Mouse (Mus musculus) gastrocnemius, postnatal 10 days (tissue): ENCODE measurements around the gene Insl3. TPM values are rescaled to one million over a fixed set of nuclear protein-coding genes. Genes with fewer than 3 reads are reported as not detected.

Experiments
- DNase-seq: peaks from one replicate; pipeline ENCODE4 v3.0.0; 2021; ENCODE audit warnings: mixed read lengths
- long read RNA-seq, 2 experiments: library from polyadenylated mRNA; stranded (forward); transcript quantifications; one replicate each; pipeline ENCODE4 v2.0.0; 2021
- total RNA-seq, 2 experiments: library from RNA; stranded (reverse); gene quantifications; 2 replicates each; pipeline ENCODE4 v1.2.3; 2021

Insl3 gene
- total RNA-seq = 1 to 10 TPM; 3.1 to 3.7 TPM
- long read RNA-seq, experiment 1 = 0 reads
- long read RNA-seq, experiment 2 = 0 reads

DNA sequence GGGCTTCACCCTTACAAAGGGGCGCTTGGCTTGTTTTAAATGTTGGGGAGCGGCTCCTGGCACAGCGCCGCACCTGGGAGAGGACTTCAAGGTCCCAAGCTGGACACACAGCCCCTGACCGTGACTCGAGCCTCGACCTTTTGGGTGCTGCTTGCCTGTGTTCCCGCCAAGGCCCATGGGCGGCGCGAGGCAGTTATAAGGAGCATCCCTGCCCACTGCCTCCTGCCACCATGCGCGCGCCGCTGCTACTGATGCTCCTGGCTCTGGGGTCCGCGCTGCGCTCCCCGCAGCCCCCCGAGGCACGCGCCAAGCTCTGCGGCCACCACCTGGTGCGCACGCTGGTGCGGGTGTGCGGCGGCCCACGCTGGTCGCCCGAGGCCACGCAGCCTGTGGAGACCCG is at the start of gene Insl3:
Gene Insl3 (plus strand): TSS at position 187 of the 400 bp plus-strand sequence.
- DNase-seq = no peak

DNA sequence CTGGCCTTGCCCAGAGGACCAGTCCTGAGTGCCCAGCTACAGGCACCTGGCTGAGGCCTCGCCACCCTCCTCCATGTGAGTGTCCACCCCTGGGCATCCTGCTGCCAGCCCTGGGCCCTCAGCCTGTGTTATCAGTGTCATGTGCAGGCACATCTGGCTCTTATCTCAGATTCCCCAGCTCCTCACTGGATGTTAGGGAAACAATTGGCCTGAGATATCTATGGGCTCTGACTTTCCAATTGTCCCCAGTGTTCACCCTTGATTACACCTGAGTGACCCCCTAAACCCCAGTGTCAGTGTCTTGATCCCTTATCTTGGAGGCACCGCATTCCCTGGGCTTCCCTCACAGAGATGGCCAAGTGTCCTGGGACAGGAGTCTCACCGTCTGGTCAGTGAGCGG is 49.7 kb upstream of the Insl3 start:
- no peak for DNase-seq

DNA sequence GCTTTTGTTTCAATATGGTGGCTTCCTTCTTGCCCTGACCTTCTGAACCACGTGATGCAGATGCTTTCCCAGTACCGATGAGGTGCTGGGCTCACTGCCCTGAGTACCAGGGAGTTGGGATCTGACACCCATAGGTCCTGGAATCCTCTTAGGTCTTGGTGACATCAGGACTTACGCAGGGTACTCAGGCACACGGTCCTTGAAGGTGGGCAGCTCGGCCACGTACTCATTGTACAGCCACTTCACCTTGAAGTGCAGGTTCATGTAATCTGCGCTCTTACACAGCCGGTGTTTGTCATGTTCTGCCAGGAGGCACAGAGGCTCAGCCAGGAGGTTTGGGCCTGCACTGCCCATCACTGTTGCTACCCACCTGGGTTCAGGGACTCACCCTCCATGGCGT is 43.5 kb upstream of the Insl3 start:
- no peak for DNase-seq

DNA sequence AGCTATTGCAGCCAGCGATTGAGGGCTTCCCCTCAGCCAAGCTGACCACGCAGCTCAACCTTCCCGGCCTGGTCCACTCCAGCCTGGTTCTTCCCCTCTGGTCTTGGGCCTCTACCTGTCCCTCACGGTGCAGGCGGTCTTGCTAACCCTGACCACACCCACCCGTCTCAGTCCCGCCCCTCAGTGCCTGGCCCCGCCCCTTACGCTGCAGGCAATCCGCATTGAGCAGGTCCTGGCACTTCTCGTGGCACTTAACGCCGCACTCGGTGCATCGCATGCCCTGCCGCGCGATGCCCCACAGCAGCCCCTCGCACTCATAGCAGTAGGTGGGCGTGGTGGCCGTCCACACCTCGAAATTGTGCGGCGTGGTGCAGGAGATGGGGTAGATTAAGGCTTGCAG is 34.4 kb upstream of the Insl3 start:
- no peak for DNase-seq

DNA sequence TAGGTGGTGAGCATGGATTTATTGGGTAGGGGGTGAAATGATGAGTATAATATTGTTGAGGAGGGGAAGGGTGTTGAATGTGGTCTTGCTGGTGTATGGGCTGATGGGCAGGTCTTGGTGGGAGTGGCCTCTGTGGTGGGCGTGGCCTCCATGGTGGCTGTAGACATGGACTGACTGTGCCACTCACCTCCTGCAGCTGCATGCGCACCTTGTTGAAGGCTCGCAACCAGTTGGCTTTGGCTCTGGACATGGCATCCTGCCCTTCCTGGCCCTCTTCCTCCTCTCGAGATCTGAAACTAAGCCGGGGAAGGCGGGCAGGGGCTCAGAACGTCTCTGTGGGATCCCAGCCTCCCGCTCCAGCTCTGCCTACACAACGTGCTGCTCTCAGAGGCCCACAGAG is 31.2 kb upstream of the Insl3 start:
- no peak for DNase-seq

DNA sequence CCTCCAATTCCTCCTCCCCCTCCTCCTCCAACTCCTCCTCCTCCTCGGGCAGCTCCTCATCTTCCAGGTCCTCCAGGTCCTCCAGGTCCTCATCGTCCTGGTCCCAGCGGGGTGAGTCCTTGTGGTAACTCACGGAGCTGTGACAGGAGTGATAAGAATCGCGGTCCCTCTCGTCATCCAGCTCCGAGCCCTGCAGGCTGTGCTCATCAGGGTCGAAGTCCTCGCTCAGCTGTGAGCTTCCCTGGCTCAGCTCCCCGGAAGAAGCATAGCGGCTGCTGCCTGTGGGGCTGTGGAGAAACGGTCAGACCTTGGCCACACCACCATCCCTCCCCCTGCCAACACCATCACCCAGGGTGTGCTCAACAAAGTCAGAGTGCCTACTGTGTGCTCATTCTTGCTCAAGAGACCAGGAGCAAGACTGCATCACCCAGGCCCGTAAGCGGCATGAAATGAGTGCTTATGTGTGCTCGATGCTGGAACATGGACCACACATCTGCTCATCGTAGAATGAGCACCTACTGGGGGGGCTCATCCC is 30.4 kb upstream of the Insl3 start:
- DNase-seq = no peak

DNA sequence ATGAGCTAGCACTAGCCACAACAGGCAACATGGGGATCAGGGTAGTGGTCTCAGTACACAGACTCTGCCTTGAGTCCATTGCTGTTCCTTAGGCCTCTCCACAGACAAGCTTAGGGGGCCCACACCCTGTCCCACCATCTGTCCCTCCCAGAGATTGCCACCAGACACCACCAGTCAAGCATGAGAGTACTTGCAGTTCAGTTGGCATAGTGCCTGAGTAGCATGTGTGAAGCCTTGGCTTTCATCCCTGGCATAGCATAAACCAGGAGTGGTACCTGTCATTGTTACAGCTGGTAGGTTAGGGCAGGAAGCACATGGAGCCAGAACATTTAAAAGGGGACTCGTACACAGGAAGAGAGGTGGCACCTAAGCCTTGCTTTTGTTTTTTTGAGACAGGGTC is 29.3 kb upstream of the Insl3 start:
- DNase-seq = no peak

DNA sequence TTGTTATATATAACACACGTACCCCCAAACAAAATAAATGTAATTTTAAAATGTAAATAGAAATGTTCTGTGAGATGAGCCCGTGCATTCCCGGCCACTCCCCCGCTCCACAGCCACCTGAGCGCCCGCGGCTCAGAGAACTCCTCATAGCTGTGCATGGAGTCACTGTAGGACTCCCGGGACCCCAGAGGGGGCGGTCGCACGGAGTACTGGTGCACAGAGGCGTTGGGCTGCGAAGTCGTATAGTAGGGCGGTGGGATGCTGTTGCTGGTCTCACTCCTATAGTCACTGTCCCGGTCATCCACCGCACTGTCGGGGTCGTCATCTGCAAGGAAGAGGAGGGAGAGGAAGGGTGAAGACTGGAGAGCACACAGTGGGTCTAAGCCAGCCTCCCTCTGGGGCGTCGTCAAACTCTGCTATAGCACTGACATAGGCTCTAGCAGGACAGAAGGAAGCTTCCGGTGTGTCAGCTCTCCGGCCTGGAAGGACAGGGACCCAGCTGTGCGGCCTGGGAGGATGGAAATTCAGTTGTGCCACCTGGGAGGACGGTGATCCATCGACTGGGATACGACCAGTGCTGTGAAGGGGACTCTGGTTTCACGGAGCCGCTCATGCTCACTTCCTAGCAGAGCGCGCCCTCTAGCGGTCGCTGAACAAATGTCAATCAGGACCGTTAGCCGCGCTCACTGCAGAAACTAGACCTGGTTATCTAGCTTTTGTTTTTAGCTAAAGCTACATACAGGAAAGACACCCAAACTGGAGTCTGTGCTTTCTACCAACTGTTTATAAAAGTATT is 28.5 kb upstream of the Insl3 start:
- DNase-seq = peak; percentile 90

DNA sequence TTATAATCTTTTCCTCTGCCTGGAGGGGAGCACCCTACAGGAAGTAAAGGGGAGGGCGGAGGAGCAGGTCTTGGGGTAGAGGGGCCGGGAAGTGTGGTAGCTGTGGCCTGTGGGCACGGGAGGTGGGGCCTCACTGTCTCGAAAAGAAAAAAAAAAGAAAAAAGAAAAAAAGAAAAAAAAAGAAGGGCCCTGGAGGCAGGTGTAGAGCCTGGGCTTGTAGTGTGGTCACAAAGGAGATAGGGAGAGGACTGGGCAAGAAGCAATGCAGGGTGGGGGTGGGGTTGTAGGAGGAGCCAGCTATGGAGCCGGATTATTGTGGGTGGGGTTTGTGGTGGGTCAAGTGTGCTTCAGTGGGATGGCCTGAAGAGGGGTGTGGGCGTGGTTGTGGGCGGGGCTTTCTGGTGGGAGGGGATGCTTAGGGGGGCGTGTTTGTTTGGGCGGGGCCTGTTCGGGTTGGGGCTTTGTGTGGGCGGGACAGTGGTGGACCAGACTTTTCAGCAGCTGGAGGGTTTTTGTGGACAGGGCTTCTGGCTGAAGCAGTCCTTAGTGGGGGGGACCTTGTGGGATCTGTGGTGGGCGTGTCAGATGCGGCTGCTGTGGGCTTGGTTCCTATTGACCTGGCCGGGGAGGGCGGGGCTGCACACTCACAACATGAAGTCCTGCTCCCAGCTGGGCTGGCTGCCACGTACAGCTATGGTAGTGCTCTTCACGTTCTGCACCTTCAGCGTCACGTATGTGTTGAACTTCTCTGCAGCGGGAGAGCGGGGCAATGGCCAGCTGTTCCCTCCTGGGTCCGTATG is 23.5 kb upstream of the Insl3 start:
- no peak for DNase-seq

DNA sequence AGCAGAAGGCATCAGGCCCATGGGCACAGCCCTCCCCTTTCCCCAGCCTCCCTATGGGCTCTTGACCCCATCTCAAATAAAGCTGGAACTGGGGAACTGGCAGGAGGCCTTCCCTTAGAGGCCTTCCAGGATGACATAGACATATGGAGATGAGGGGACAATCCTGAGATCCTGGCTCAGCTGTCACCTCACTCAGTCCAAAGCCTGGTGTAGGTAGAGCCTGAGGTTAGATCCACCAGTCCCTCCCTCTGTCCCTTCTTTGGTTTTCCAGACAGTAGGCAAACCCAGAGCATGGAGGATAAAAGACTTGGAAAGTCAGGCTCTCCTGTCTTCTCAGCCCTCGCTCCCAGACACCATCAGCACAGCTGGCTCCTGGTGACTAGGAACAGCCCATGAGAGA is 22.2 kb upstream of the Insl3 start:
- DNase-seq = no peak

DNA sequence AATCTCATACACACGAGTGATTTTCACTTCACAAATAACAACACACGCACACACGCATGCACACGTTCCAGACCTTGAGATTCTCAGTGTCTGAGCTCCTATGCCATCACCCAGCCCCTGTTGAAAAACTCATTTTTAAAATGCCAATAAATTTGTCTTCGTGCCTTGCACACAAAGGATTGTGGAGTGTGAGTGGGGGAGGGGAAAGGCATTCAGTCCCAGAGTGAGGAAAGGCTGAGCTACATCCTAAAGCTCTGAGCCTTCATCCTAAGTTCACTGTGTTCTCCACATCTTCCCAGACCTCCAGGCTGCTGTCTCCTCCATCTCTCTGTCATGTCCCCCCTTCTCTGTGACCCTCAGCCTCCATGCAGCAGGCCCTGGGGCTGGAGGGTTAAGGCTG is 21.8 kb upstream of the Insl3 start:
- DNase-seq = no peak

DNA sequence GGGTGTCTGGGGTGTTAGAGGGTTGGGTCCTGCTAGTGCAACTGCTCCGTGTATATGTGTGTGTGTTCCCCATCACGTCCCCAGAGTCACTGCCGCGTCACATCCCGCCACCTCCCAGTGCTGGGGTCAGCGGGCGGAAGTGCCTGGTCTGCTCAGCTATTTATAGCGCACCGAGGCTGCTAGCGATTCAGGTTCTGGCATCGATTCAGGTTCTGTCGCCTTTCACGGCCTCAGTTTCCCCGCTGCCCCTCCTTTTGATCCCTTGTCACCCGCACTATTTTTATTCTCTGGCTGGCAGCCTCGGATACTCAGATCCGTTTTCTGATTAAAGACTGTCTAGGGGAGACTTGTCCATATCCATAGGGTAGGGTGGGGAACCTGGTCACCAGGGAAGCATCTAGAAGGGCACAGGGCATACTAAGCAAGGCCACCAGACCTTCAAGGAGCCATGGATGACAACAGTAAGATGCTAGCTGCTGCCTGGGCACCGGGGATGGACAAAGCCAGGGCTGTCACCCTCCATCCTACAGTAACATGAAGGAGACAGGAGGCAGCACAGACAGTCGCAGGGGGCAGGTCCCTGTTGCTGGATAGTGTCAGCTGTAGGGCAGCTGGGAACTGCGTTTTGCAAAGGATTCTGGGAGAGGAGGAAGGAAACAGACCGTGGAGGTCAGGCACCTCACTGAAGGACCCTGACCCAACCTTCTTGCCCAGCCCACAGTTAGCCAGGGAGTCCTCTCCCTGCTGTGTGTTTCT is 20.6 kb upstream of the Insl3 start:
- DNase-seq = no peak

DNA sequence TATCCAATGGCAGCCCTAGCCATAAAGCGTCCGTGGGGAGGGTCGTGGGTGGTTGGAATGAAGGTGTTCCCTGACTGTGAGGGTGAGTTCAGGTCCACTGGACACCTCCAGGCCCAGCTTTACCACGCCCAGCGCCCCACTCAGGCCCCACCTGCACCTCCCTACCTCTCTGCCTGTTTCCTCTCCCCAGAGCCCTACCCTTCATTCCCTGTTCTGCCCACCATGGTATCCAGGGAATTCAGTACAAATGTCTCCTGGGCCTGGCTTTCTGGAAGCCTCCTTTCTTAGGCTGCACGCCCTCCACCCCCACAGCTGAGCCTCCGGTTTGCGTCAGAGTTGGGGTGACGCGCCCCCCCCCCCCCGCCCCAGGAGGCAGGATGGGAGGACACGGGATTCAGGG is 18.8 kb upstream of the Insl3 start:
- no peak for DNase-seq

DNA sequence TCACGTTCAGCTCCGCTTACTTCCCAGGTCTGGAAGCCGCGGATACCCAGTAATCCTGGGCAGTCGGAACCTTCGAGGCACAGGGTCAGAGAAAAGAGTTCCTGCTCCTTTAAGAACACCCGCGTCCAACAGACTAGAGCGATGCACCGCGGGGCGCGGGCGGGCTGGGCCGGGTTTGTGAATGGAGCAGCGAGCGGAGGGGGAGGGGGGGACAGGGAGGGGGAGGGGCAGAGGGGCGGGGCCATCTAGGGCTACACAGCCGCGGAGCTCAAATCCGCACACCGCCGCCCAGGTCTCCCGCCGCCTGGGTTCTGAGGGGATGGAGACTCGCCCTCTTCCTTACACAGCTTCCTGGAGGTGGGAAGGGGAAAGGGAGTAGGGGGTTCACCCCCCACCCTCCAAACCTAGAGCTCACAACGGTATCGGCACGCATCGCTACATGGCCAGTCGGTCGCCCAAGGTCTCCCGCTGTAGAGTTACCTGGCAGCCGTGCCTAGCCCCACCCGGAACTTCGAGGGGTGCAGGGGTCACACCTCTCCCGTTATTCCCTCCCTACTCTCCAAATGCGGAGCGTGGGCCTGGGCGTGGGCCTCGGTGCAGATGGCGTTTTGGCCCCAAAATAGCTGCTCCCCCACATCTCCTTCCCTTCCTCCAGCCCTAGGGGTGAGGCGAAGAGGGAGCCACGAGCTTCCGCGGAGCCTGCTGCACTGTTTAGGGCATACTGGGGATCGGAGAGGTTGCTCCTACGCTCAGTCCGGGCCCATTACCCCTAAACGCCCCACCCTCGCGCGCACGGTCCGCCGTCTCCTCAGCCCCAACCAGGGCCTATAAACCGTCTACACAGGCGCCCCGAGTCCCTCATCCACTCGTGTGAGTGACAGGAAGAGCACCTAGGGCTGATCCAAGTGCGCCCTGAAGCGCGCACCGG is 18.1 kb upstream of the Insl3 start:
- DNase-seq = no peak

DNA sequence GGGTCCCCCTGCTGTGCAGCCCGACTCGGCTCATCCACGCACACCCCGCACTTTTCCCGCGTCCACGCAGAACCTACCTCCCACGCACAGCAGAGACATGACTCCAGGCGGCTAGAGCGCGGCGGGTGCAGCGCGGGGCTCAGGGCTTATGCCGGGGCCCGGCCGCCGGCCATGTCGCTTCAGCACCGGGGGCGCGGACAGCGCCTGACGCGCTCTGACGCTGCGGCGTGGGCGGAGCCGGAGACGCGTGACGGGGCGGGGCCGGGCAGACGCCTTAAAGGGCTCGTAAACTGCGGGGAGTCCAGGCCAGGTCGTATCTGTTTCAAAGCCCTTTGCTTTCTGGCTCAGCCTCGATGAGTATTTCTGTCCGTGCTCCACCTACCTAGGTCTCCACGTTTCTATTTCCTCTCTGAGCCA is 17.5 kb upstream of the Insl3 start, which contains the start of gene Unc13a:
Gene Unc13a (minus strand): TSS at position 209 of the 417 bp plus-strand sequence.
- peak; percentile 96 for DNase-seq

DNA sequence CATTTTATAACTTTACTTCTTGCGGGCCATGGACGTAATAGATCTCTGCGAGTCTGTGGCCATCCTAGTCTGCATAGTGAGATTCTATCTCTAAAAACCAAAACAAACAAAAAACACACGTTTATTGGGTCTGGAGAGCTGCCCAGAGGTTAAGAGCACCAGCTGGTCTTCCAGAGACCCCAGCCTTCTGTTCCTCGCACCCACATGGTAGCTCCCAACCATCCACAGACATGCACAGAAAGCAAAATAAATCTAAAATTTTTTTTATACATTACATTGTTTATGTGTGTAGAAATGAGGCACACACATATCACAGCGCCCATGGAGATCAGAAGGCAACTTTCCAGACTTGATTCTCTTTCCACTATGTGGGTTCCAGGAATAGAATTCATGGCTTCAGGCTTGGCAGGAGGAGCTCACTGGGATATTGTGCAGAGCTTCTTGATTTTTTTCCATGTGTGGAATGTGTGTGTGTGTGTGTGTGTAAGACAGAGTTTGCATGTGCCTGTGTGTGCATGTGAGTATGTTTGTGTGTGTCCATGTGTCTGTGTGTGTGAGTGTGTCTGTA is 16.8 kb upstream of the Insl3 start:
- DNase-seq = no peak

DNA sequence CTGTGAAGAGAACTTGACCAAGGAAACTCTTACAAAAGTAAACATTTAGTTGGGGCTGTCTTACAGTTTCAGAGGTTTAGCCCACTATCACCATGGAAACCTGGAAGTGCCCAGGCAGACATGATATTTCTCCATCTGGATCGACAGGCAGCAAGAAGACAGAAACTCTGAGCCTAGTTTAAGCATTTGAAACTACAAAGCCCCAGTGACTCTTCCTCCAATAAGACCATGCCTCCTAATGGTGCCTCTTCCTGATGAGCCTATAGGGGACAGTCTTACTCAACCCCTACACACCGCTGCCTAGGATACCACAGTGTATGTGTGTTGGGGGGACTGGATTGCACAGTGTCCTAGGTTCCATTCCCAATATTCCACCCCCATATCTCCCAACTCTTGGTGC is 14.9 kb upstream of the Insl3 start:
- DNase-seq = no peak

DNA sequence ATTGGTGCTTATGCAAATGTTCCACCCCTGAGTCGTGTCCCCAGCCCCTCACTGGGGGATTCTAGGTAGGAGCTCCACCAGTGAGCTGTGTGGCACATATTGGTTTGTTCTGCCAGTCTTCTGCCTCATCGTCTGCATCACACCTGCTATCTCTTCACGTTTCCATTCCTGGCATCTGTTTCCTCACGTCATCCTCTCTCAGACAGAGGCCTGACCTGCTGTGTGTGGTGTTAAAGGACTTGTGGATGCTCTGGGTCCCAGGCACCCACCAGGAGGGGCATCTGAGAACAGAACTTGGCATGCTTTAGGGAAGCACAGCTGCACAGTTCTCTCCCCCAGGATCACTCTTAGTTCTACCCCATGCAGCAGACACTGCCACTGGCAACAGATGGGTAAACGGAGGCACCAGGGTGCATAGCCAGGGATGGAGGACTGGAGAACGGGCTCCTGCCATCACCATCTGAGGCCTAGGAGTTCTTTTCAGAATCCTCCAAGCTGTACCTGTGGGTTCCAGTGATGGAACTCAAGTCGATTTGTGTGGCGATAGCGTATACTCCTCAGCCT is 13.5 kb upstream of the Insl3 start:
- DNase-seq = no peak

DNA sequence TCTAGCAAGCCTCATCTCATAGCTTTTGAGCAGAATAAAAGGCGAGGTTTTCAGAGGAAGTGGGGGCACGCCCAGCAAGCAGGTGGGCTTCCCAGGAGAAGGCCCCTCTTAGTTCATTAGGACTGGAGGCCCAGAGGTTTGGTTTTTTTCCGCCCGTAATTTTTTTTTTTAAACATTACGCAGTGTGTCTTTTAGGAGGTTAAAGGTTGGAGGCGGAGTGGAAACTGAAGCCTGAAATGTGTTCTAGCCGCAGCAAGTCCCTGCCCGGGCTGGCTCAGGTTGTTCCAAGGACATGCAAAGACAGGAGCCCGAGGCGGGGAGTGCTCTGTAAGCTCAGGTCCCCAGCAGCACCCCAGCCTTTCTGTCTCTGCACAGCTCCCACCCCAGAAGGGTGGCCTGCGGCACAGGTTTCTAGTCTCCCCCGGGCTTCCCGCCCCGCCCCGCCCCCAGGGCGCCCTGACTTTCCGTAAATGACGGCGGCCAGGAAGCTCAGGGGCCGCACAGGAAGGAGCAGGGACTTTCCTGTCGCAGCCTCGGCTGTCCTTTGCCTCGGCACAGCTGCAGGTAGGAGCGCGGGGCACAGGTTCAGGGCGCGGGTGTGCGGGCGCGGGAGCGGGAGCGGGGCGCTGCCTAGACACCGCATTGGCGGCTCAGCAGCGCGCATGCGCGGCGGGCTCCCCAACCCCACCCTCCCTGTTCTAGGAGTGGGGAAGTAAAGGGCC is 12.8 kb upstream of the Insl3 start, which contains the start of gene Jak3:
Gene Jak3 (plus strand): TSS at position 277 of the 722 bp plus-strand sequence.
- DNase-seq = peak; percentile 39

DNA sequence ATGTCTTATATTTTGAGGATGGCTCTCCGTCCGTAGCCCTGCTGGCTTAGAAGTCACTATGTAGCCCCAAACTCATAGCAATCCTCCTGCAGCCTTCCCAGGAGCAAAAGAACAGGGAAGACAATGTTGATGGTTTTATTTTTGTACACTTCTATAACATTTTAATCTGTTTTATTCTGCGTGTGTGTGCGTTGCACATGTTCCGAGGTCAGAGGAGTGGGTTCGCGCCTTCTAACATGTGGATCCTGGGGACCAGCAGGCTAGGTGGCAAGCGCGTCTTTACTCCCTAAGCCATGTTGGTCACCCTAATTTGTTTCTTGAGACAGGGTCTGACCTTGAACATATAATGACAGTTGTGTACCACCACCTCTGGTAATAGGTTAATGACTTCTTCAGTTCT is 12.2 kb upstream of the Insl3 start:
- DNase-seq = no peak
